Mouse (Mus musculus): ENCODE data around the gene Mmp9. TPM values are rescaled to one million over a fixed set of nuclear protein-coding genes. Genes with fewer than 3 reads are reported as not detected.
A peak's percentile ranks its signal among the peaks of the same experiment; 100 is the strongest.

The Mmp9 gene
- polyA plus RNA-seq, 1 experiment, result 5.8 TPM

GRCm38 (mm10) chr2:164916820-164917219, 23.8 kb upstream of the Mmp9 start:
- H3K4me1 ChIP-seq (ENCODE audit: control insufficient read depth, insufficient read depth, low read length), result peaks cover 6% of the 10 kb centered on the region
- no peak for TF ChIP-seq CTCF (IDR thresholded peaks at IDR 0.05; ENCODE audit: low read depth, low read length)
- TF ChIP-seq EP300 (IDR thresholded peaks at IDR 0.05; ENCODE audit: insufficient read depth, low read depth, low read length), result no peak
- no peak for TF ChIP-seq POLR2A (IDR thresholded peaks at IDR 0.05; ENCODE audit: insufficient read depth, low read length)
- H3K27ac ChIP-seq (ENCODE audit: insufficient read depth, low read length), result no peak overlapping the region
- H3K9ac ChIP-seq (ENCODE audit: low read depth, poor library complexity, severe bottlenecking), result no peak overlapping the region
- H3K27me3 ChIP-seq (ENCODE audit: control insufficient read depth, insufficient read depth, low read length, poor library complexity, severe bottlenecking), result no peaks in the 10 kb centered on the region
- H3K9me3 ChIP-seq (replicated peaks; ENCODE audit: control insufficient read depth, insufficient read depth, low read length, poor library complexity, severe bottlenecking), result no peaks in the 10 kb centered on the region
- no peaks in the 10 kb centered on the region for H3K36me3 ChIP-seq (ENCODE audit: control insufficient read depth, insufficient read depth, low read length, poor library complexity, severe bottlenecking)
- no peak overlapping the region for H3K4me3 ChIP-seq (ENCODE audit: low read depth, low read length)

- TF ChIP-seq POLR2A (IDR thresholded peaks at IDR 0.05; ENCODE audit: insufficient read depth, low read length) (no peak), CTCF (IDR thresholded peaks at IDR 0.05; ENCODE audit: low read depth, low read length) (no peak), EP300 (IDR thresholded peaks at IDR 0.05; ENCODE audit: insufficient read depth, low read depth, low read length) (no peak)
- Histone ChIP-seq H3K4me3 (ENCODE audit: low read depth, low read length) (no peak overlapping the region), H3K36me3 (ENCODE audit: control insufficient read depth, insufficient read depth, low read length, poor library complexity, severe bottlenecking) (no peaks in the 10 kb centered on the region), H3K9ac (ENCODE audit: low read depth, poor library complexity, severe bottlenecking) (no peak overlapping the region), H3K27ac (ENCODE audit: insufficient read depth, low read length) (peak overlapping the region; percentile 28; the same call in 1 of the 2 replicates), H3K27me3 (ENCODE audit: control insufficient read depth, insufficient read depth, low read length, poor library complexity, severe bottlenecking) (no peaks in the 10 kb centered on the region), H3K9me3 (replicated peaks; ENCODE audit: control insufficient read depth, insufficient read depth, low read length, poor library complexity, severe bottlenecking) (no peaks in the 10 kb centered on the region), H3K4me1 (ENCODE audit: control insufficient read depth, insufficient read depth, low read length) (peaks cover 6% of the 10 kb centered on the region)
Observed at GRCm38 (mm10) chr2:164917371-164917770, 23.2 kb upstream of the Mmp9 start.

- Histone ChIP-seq H3K27me3 (ENCODE audit: control insufficient read depth, insufficient read depth, low read length, poor library complexity, severe bottlenecking) (no peaks in the 10 kb centered on the region), H3K4me1 (ENCODE audit: control insufficient read depth, insufficient read depth, low read length) (peaks cover 6% of the 10 kb centered on the region), H3K4me3 (ENCODE audit: low read depth, low read length) (no peak overlapping the region), H3K9me3 (replicated peaks; ENCODE audit: control insufficient read depth, insufficient read depth, low read length, poor library complexity, severe bottlenecking) (no peaks in the 10 kb centered on the region), H3K9ac (ENCODE audit: low read depth, poor library complexity, severe bottlenecking) (no peak overlapping the region), H3K27ac (ENCODE audit: insufficient read depth, low read length) (0 out of 2 replicates have a peak overlapping the region, but pooled peaks have one; percentile 28), H3K36me3 (ENCODE audit: control insufficient read depth, insufficient read depth, low read length, poor library complexity, severe bottlenecking) (no peaks in the 10 kb centered on the region)
- TF ChIP-seq EP300 (IDR thresholded peaks at IDR 0.05; ENCODE audit: insufficient read depth, low read depth, low read length), result no peak
- TF ChIP-seq CTCF (IDR thresholded peaks at IDR 0.05; ENCODE audit: low read depth, low read length), result peak; percentile 84
Observed at GRCm38 (mm10) chr2:164918325-164918724, 22.3 kb upstream of the Mmp9 start.

- H3K4me3 ChIP-seq (ENCODE audit: low read depth, low read length), result no peak overlapping the region
- TF ChIP-seq POLR2A (IDR thresholded peaks at IDR 0.05; ENCODE audit: insufficient read depth, low read length) (no peak), EP300 (IDR thresholded peaks at IDR 0.05; ENCODE audit: insufficient read depth, low read depth, low read length) (no peak), CTCF (IDR thresholded peaks at IDR 0.05; ENCODE audit: low read depth, low read length) (no peak)
- no peaks in the 10 kb centered on the region for H3K36me3 ChIP-seq (ENCODE audit: control insufficient read depth, insufficient read depth, low read length, poor library complexity, severe bottlenecking)
- H3K27ac ChIP-seq (ENCODE audit: insufficient read depth, low read length), result no peak overlapping the region
- H3K4me1 ChIP-seq (ENCODE audit: control insufficient read depth, insufficient read depth, low read length), result peaks cover 6% of the 10 kb centered on the region
- no peaks in the 10 kb centered on the region for H3K27me3 ChIP-seq (ENCODE audit: control insufficient read depth, insufficient read depth, low read length, poor library complexity, severe bottlenecking)
- no peak overlapping the region for H3K9ac ChIP-seq (ENCODE audit: low read depth, poor library complexity, severe bottlenecking)
- H3K9me3 ChIP-seq (replicated peaks; ENCODE audit: control insufficient read depth, insufficient read depth, low read length, poor library complexity, severe bottlenecking), result no peaks in the 10 kb centered on the region
Observed at GRCm38 (mm10) chr2:164921984-164922383, 18.6 kb upstream of the Mmp9 start.

GRCm38 (mm10) chr2:164923291-164923690, 17.3 kb upstream of the Mmp9 start:
- TF ChIP-seq EP300 (IDR thresholded peaks at IDR 0.05; ENCODE audit: insufficient read depth, low read depth, low read length) (no peak), POLR2A (IDR thresholded peaks at IDR 0.05; ENCODE audit: insufficient read depth, low read length) (no peak), CTCF (IDR thresholded peaks at IDR 0.05; ENCODE audit: low read depth, low read length) (no peak)
- Histone ChIP-seq H3K9me3 (replicated peaks; ENCODE audit: control insufficient read depth, insufficient read depth, low read length, poor library complexity, severe bottlenecking) (no peaks in the 10 kb centered on the region), H3K9ac (ENCODE audit: low read depth, poor library complexity, severe bottlenecking) (no peak overlapping the region), H3K4me3 (ENCODE audit: low read depth, low read length) (no peak overlapping the region), H3K4me1 (ENCODE audit: control insufficient read depth, insufficient read depth, low read length) (no peaks in the 10 kb centered on the region), H3K36me3 (ENCODE audit: control insufficient read depth, insufficient read depth, low read length, poor library complexity, severe bottlenecking) (no peaks in the 10 kb centered on the region), H3K27ac (ENCODE audit: insufficient read depth, low read length) (no peak overlapping the region), H3K27me3 (ENCODE audit: control insufficient read depth, insufficient read depth, low read length, poor library complexity, severe bottlenecking) (no peaks in the 10 kb centered on the region)

- Histone ChIP-seq H3K27me3 (ENCODE audit: control insufficient read depth, insufficient read depth, low read length, poor library complexity, severe bottlenecking) (no peaks in the 10 kb centered on the region), H3K9ac (ENCODE audit: low read depth, poor library complexity, severe bottlenecking) (no peak overlapping the region), H3K36me3 (ENCODE audit: control insufficient read depth, insufficient read depth, low read length, poor library complexity, severe bottlenecking) (no peaks in the 10 kb centered on the region), H3K4me1 (ENCODE audit: control insufficient read depth, insufficient read depth, low read length) (no peaks in the 10 kb centered on the region), H3K27ac (ENCODE audit: insufficient read depth, low read length) (no peak overlapping the region), H3K9me3 (replicated peaks; ENCODE audit: control insufficient read depth, insufficient read depth, low read length, poor library complexity, severe bottlenecking) (no peaks in the 10 kb centered on the region), H3K4me3 (ENCODE audit: low read depth, low read length) (no peak overlapping the region)
- peak; percentile 92 for TF ChIP-seq CTCF (IDR thresholded peaks at IDR 0.05; ENCODE audit: low read depth, low read length)
- TF ChIP-seq EP300 (IDR thresholded peaks at IDR 0.05; ENCODE audit: insufficient read depth, low read depth, low read length), result no peak
Observed at GRCm38 (mm10) chr2:164924100-164924857, 16.3 kb upstream of the Mmp9 start.

All from ES-Bruce4 (cell line).